Mouse (Mus musculus) liver, adult 2 months (tissue): ENCODE measurements at regions not wholly inside any gene's neighbourhood (a gene's known extent, or its start where the extent isn't known, plus 50 kb on each side); places are given as distances from the start of the nearest gene placed in this dataset.

ENCODE experiments used
- DNase-seq: peaks from one replicate; pipeline ENCODE4 v3.0.0-alpha.2; 2011; ENCODE audit warnings: low read depth, low spot score; ENCODE audit errors: extremely low read depth
- H3K27ac ChIP-seq: fragments of 200-500 bp; replicated peaks from 2 replicates; pipeline ENCODE4 v1.5.1; 2012; ENCODE audit warnings: low read depth, mild to moderate bottlenecking, control low read depth, inconsistent platforms, low read length; ENCODE audit not compliant: insufficient read depth
- H3K27me3 ChIP-seq: fragments of 200-500 bp; 2 replicates; pipeline ENCODE4 v1.6.1; 2012; ENCODE audit warnings: mild to moderate bottlenecking, moderate library complexity, low read length, inconsistent platforms; ENCODE audit not compliant: control insufficient read depth, insufficient read depth
- H3K36me3 ChIP-seq: fragments of 200-500 bp; 2 replicates; pipeline ENCODE4 v1.6.1; 2012; ENCODE audit warnings: low read length, inconsistent platforms; ENCODE audit not compliant: control insufficient read depth, insufficient read depth
- H3K4me1 ChIP-seq: fragments of 200-500 bp; 2 replicates; pipeline ENCODE4 v1.6.1; 2011; ENCODE audit warnings: low read length; ENCODE audit not compliant: control insufficient read depth, insufficient read depth
- H3K4me3 ChIP-seq: fragments of 200-500 bp; 2 replicates; pipeline ENCODE4 v1.5.1; 2011; ENCODE audit warnings: low read depth, mild to moderate bottlenecking, control low read depth, low read length, moderate library complexity; ENCODE audit not compliant: insufficient read depth
- H3K79me2 ChIP-seq: fragments of 200-500 bp; 2 replicates; pipeline ENCODE4 v1.6.1; 2012; ENCODE audit warnings: inconsistent platforms, mild to moderate bottlenecking, low read length, moderate library complexity; ENCODE audit not compliant: control insufficient read depth, insufficient read depth
- H3K9ac ChIP-seq: fragments of 200-500 bp; 2 replicates; pipeline ENCODE4 v1.6.1; 2012; ENCODE audit warnings: low read depth, mild to moderate bottlenecking, control low read depth, inconsistent platforms, low read length
- CTCF ChIP-seq: fragments of 200-500 bp; IDR thresholded peaks from 2 replicates; pipeline ENCODE4 v1.5.1; 2011; ENCODE audit warnings: low read depth, low read length, control low read depth
- POLR2A ChIP-seq: fragments of 200-500 bp; IDR thresholded peaks from 2 replicates; pipeline ENCODE4 v1.6.1; 2011; ENCODE audit warnings: low read length, control low read depth; ENCODE audit not compliant: insufficient read depth; ENCODE audit errors: extremely low read depth
- WGBS: fragments of 180-500 bp; shearing (Covaris S2); methylation state at CpG from one replicate; pipeline ENCODE4 v1.1.7; 2018; 5-methylcytosine and 5-hydroxymethylcytosine counted together

DNA sequence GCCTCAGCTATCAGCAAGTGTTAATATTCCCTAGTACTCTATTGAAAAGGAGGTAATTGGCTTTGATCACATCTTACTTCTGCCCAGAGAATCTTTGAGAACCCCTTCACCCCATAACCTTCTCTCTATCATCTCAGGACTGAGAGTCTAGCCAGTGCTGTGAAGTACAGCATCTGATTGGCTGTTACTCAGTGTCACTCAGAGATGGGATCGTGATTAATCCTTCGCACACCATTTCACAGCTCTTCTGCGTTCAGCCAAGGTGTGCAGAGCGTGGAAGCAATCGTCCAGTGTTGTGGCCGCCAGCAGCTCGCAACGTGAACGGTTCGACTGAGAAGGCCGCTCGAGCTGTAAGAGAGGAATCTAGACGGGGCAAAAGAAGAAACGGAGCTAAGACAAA lies 87.9 kb upstream of the Ubl3 start:
- H3K4me1 ChIP-seq = no peaks in the 10 kb centered on the region
- no peak for DNase-seq
- no peaks in the 10 kb centered on the region for H3K36me3 ChIP-seq
- H3K79me2 ChIP-seq = no peaks in the 10 kb centered on the region
- no peak overlapping the region for H3K27ac ChIP-seq
- no peak overlapping the region for H3K4me3 ChIP-seq
- 60% methylated on average over 14 of the region's 14 CpGs for WGBS
- TF ChIP-seq POLR2A = no peak
- no peak for TF ChIP-seq CTCF
- no peak overlapping the region for H3K9ac ChIP-seq
- H3K27me3 ChIP-seq = no peaks in the 10 kb centered on the region

DNA sequence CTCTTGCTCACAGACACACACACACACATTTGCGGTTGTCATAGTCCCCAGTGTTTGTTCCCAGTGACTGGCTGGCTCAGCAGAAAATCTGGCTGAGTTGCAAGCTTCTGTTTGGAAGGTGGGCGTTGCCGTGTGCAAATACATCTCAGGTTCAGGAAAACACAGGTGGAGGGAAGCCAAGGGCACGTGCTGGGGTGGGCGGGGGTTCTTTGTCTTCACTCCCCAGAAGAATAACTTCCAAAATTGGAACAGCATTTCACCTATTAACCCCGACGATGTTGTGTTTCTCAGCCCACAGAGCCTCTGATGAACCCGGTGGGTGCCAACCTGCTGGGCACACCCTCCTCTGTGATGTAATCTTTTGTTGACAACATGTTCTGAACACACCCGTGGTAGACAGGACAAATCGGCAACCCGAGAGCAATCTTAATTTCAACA lies 82.3 kb upstream of the Ubl3 start:
- WGBS = 16% methylated on average over 11 of the region's 11 CpGs
- TF ChIP-seq CTCF (no peak), POLR2A (no peak)
- Histone ChIP-seq H3K4me3 (no peak overlapping the region), H3K79me2 (no peaks in the 10 kb centered on the region), H3K27ac (no peak overlapping the region), H3K9ac (no peak overlapping the region), H3K27me3 (no peaks in the 10 kb centered on the region), H3K36me3 (no peaks in the 10 kb centered on the region), H3K4me1 (peaks cover 11% of the 10 kb centered on the region)
- DNase-seq = peak; percentile 78

GRCm38 (mm10) chr5:148633999-148634398 lies 81.4 kb upstream of the Ubl3 start:
- Histone ChIP-seq H3K79me2 (no peaks in the 10 kb centered on the region), H3K4me3 (no peak overlapping the region), H3K36me3 (no peaks in the 10 kb centered on the region), H3K27ac (no peak overlapping the region), H3K4me1 (peaks cover 11% of the 10 kb centered on the region), H3K27me3 (no peaks in the 10 kb centered on the region), H3K9ac (no peak overlapping the region)
- DNase-seq = peak; percentile 14
- no peak for TF ChIP-seq POLR2A
- TF ChIP-seq CTCF = no peak
- 44% methylated on average over 5 of the region's 5 CpGs for WGBS

DNA sequence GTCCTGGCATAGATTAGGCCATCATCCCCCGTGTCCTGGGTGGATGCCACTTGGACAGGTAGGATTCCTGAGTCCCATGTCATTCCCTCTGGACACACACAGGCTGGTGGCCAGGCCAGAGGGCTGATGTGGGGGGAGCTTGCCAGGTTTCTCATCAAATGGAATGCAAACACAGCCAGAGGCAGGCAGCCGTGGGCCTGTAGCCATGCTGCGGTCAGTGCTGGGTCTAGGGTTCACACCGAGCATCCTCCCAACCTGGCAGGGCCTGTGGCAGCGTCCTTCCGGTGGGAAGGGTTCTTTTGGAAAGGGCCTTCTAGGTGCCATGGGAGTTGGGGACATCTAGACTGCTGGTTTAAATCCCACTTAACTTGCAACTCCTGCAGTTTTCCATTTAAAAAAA lies 80.7 kb upstream of the Ubl3 start:
- no peak overlapping the region for H3K4me3 ChIP-seq
- TF ChIP-seq CTCF = no peak
- TF ChIP-seq POLR2A = no peak
- H3K4me1 ChIP-seq = peaks cover 11% of the 10 kb centered on the region
- peak; percentile 69 for DNase-seq
- H3K27ac ChIP-seq = no peak overlapping the region
- no peaks in the 10 kb centered on the region for H3K36me3 ChIP-seq
- no peaks in the 10 kb centered on the region for H3K27me3 ChIP-seq
- no peaks in the 10 kb centered on the region for H3K79me2 ChIP-seq
- WGBS = 29% methylated on average over 6 of the region's 6 CpGs
- H3K9ac ChIP-seq = no peak overlapping the region

GRCm38 (mm10) chr5:148632516-148633170 lies 80.1 kb upstream of the Ubl3 start:
- peaks cover 11% of the 10 kb centered on the region for H3K4me1 ChIP-seq
- TF ChIP-seq POLR2A = no peak
- TF ChIP-seq CTCF = no peak
- no peaks in the 10 kb centered on the region for H3K27me3 ChIP-seq
- H3K27ac ChIP-seq = no peak overlapping the region
- H3K36me3 ChIP-seq = no peaks in the 10 kb centered on the region
- no peak overlapping the region for H3K4me3 ChIP-seq
- H3K9ac ChIP-seq = no peak overlapping the region
- no peaks in the 10 kb centered on the region for H3K79me2 ChIP-seq
- WGBS = 28% methylated on average over 11 of the region's 11 CpGs
- no peak for DNase-seq

DNA sequence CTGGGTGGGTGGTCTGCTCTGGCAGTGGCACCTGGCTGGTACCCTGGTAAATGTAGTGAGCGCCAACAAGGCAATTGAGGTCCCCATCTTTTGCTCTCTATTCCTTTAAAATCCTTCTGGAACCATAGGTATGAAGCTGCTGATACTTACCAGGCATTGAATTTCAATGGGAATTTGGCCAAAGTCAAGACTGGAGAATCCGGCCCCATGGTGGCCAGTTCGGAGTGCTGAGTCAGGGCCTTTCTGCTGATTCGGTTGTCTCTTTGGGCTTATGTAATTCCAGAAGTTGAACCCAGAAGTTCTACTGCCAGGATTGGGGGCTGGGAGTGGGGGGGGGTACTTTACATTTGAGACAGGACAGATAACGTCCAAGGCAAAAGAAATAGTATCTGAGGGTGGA lies 79.0 kb upstream of the Ubl3 start:
- peaks cover 11% of the 10 kb centered on the region for H3K4me1 ChIP-seq
- peak; percentile 25 for DNase-seq
- H3K4me3 ChIP-seq = no peak overlapping the region
- no peaks in the 10 kb centered on the region for H3K79me2 ChIP-seq
- TF ChIP-seq CTCF (no peak), POLR2A (no peak)
- H3K27ac ChIP-seq = no peak overlapping the region
- WGBS = 42% methylated on average over 5 of the region's 5 CpGs
- no peaks in the 10 kb centered on the region for H3K27me3 ChIP-seq
- no peak overlapping the region for H3K9ac ChIP-seq
- H3K36me3 ChIP-seq = no peaks in the 10 kb centered on the region
